Mouse (Mus musculus) MEL (cell line): ENCODE measurements around the gene Hoxa4. TPM values are rescaled to one million over a fixed set of nuclear protein-coding genes. Genes with fewer than 3 reads are reported as not detected.

Source experiments
- DNase-seq: peaks from one replicate; pipeline ENCODE4 v3.0.0; 2011; ENCODE audit warnings: low read depth, low spot score
- H3K27ac ChIP-seq: 2 replicates; pipeline ENCODE4 v1.5.1; 2012; ENCODE audit warnings: low read depth, mild to moderate bottlenecking, control low read depth, low read length, moderate library complexity; ENCODE audit not compliant: control insufficient read depth
- H3K27me3 ChIP-seq, 2 experiments: fragments of 150-350 bp in 1 of 2; sonication (generic) in 1 of 2; 2 replicates each; pipeline ENCODE4 v1.6.1; 2012; ENCODE audit warnings: low read length in 2 of 2, mild to moderate bottlenecking in 2 of 2, improper control_type of control experiment in 1 of 2, moderate library complexity in 1 of 2; ENCODE audit not compliant: insufficient read depth in 2 of 2, control insufficient read depth in 1 of 2
- H3K36me3 ChIP-seq, 2 experiments: 2 replicates each; pipeline ENCODE4 v1.6.1; 2012 to 2014; ENCODE audit warnings: low read length in 2 of 2, improper control_type of control experiment in 1 of 2, inconsistent platforms in 1 of 2, mild to moderate bottlenecking in 1 of 2; ENCODE audit not compliant: insufficient read depth in 2 of 2, control insufficient read depth in 1 of 2
- H3K4me1 ChIP-seq, 2 experiments: fragments of 150-350 bp in 1 of 2; sonication (generic) in 1 of 2; 2 replicates each; pipeline ENCODE4 v1.6.1; 2012; ENCODE audit warnings: low read length in 2 of 2, improper control_type of control experiment in 1 of 2, mild to moderate bottlenecking in 1 of 2; ENCODE audit not compliant: insufficient read depth in 2 of 2, control insufficient read depth in 1 of 2
- H3K4me3 ChIP-seq, 2 experiments: fragments of 150-350 bp in 1 of 2; sonication (generic) in 1 of 2; 2 replicates each; pipeline ENCODE4 v1.5.1; 2012; ENCODE audit warnings: low read depth in 2 of 2, low read length in 2 of 2, mild to moderate bottlenecking in 2 of 2, moderate library complexity in 2 of 2, control low read depth in 1 of 2, improper control_type of control experiment in 1 of 2; ENCODE audit not compliant: control insufficient read depth in 1 of 2, insufficient read depth in 1 of 2
- H3K79me2 ChIP-seq: 2 replicates; pipeline ENCODE4 v1.6.1; 2012; ENCODE audit warnings: mild to moderate bottlenecking, low read length, moderate library complexity; ENCODE audit not compliant: control insufficient read depth, poor library complexity, insufficient read depth
- H3K9ac ChIP-seq: 2 replicates; pipeline ENCODE4 v1.6.1; 2012; ENCODE audit warnings: low read depth, mild to moderate bottlenecking, control low read depth, low read length, moderate library complexity; ENCODE audit not compliant: control insufficient read depth, poor library complexity, severe bottlenecking
- H3K9me3 ChIP-seq: fragments of 150-350 bp; sonication (generic); replicated peaks from 2 replicates; pipeline ENCODE4 v1.6.1; 2012; ENCODE audit warnings: mild to moderate bottlenecking, low read length, improper control_type of control experiment, moderate library complexity; ENCODE audit not compliant: insufficient read depth
- ETS1 ChIP-seq: IDR thresholded peaks from 2 replicates; pipeline ENCODE4 v1.6.1; 2012; ENCODE audit warnings: low read depth, mild to moderate bottlenecking, inconsistent platforms, low read length, improper control_type of control experiment, moderate library complexity
- GABPA ChIP-seq: IDR thresholded peaks from 2 replicates; pipeline ENCODE4 v1.6.1; 2012; ENCODE audit warnings: low read depth, mild to moderate bottlenecking, inconsistent platforms, low read length, improper control_type of control experiment, moderate library complexity
- GATA1 ChIP-seq: IDR thresholded peaks from 2 replicates; pipeline ENCODE4 v1.6.1; 2011; ENCODE audit warnings: low read depth, low read length, improper control_type of control experiment
- HCFC1 ChIP-seq: IDR thresholded peaks from 2 replicates; pipeline ENCODE4 v1.6.1; 2012; ENCODE audit warnings: low read depth, mild to moderate bottlenecking, inconsistent platforms, low read length, improper control_type of control experiment, moderate library complexity
- KAT2A ChIP-seq: conservative IDR thresholded peaks from 2 replicates; pipeline ENCODE4 v1.6.1; 2012; ENCODE audit warnings: low read depth, low read length, improper control_type of control experiment, inconsistent platforms
- MAZ ChIP-seq: IDR thresholded peaks from 2 replicates; pipeline ENCODE4 v1.6.1; 2012; ENCODE audit warnings: low read depth, mild to moderate bottlenecking, inconsistent platforms, low read length, improper control_type of control experiment
- MXI1 ChIP-seq: IDR thresholded peaks from 2 replicates; pipeline ENCODE4 v1.6.1; 2011; ENCODE audit warnings: mild to moderate bottlenecking, low read depth, low read length, improper control_type of control experiment
- MYC ChIP-seq: IDR thresholded peaks from 2 replicates; pipeline ENCODE4 v1.6.1; 2011; ENCODE audit warnings: low read depth, mild to moderate bottlenecking, low read length, improper control_type of control experiment, moderate library complexity
- NELFE ChIP-seq: IDR thresholded peaks from 2 replicates; pipeline ENCODE4 v1.6.1; 2011; ENCODE audit warnings: low read depth, low read length, improper control_type of control experiment
- POLR2AphosphoS2 ChIP-seq: IDR thresholded peaks from 2 replicates; pipeline ENCODE4 v1.6.1; 2011; ENCODE audit warnings: low read length, improper control_type of control experiment
- RCOR1 ChIP-seq: IDR thresholded peaks from 2 replicates; pipeline ENCODE4 v1.6.1; 2012; ENCODE audit warnings: low read depth, mild to moderate bottlenecking, inconsistent platforms, low read length, improper control_type of control experiment
- TAL1 ChIP-seq: IDR thresholded peaks from 2 replicates; pipeline ENCODE4 v1.6.1; 2012; ENCODE audit warnings: mild to moderate bottlenecking, inconsistent platforms, low read length, moderate library complexity, mixed read lengths
- TCF12 ChIP-seq: IDR thresholded peaks from 2 replicates; pipeline ENCODE4 v1.6.1; 2014; ENCODE audit warnings: low read depth, mild to moderate bottlenecking, inconsistent platforms, low read length, improper control_type of control experiment, moderate library complexity
- USF2 ChIP-seq, 2 experiments: IDR thresholded peaks; 2 replicates each; pipeline ENCODE4 v1.6.1; 2011 to 2012; ENCODE audit warnings: improper control_type of control experiment in 2 of 2, low read length in 2 of 2, borderline replicate concordance in 1 of 2, inconsistent platforms in 1 of 2, low read depth in 1 of 2, mild to moderate bottlenecking in 1 of 2; ENCODE audit not compliant: insufficient read depth in 1 of 2
- ZKSCAN1 ChIP-seq: IDR thresholded peaks from 2 replicates; pipeline ENCODE4 v1.6.1; 2012; ENCODE audit warnings: low read depth, mild to moderate bottlenecking, inconsistent platforms, low read length, improper control_type of control experiment, moderate library complexity
- ZNF384 ChIP-seq: IDR thresholded peaks from 2 replicates; pipeline ENCODE4 v1.6.1; 2012; ENCODE audit warnings: low read depth, mild to moderate bottlenecking, inconsistent platforms, low read length, improper control_type of control experiment
- polyA plus RNA-seq, 2 experiments: library from polyadenylated mRNA; stranded (reverse) in 1 of 2; unstranded in 1 of 2; fragments of >175 nt in 1 of 2; fragments of >200 nt in 1 of 2; gene quantifications; 2 replicates each; pipeline versions ENCODE4 v1.2.1 to v1.2.4; 2012; ENCODE audit warnings: low replicate concordance in 2 of 2, low read depth in 1 of 2; ENCODE audit not compliant: insufficient read length in 2 of 2, insufficient read depth in 1 of 2, missing spikeins in 1 of 2
- total RNA-seq: library from RNA; depleted of rRNA; stranded (reverse); fragments of 300-350 nt; gene quantifications from 2 replicates; pipeline ENCODE4 v1.2.3, GENCODE M21; 2012

The Hoxa4 gene
- total and polyA plus RNA-seq, 3 experiments: not detected

GRCm38 (mm10) chr6:52234428-52235140 lies 43.0 kb upstream of the Hoxa4 start:
- H3K36me3 ChIP-seq: no peaks in the 10 kb centered on the region

GRCm38 (mm10) chr6:52233546-52234427 lies 42.2 kb upstream of the Hoxa4 start:
- no peaks in the 10 kb centered on the region for H3K36me3 ChIP-seq
- H3K79me2 ChIP-seq: no peaks in the 10 kb centered on the region
- H3K9me3 ChIP-seq: no peaks in the 10 kb centered on the region
- H3K4me3 ChIP-seq: no peak overlapping the region
- no peaks in the 10 kb centered on the region for H3K27me3 ChIP-seq
- DNase-seq: no peak
- H3K9ac ChIP-seq: no peak overlapping the region
- TF ChIP-seq POLR2AphosphoS2 (no peak), TCF12 (no peak), ZNF384 (no peak), ZKSCAN1 (no peak), MYC (no peak), MXI1 (no peak), NELFE (no peak), TAL1 (no peak)
- H3K4me1 ChIP-seq: no peaks in the 10 kb centered on the region
- no peak overlapping the region for H3K27ac ChIP-seq

More at GRCm38 (mm10) chr6:52234428-52235140, 43.0 kb upstream of the Hoxa4 start:
- no peak for DNase-seq
- TF ChIP-seq USF2 (IDR thresholded peaks at IDR 0.05; ENCODE audit: borderline replicate concordance in 1 of 2, insufficient read depth in 1 of 2, low read depth in 1 of 2, low read length in 2 of 2) (no peak), GABPA (no peak)
- no peaks in the 10 kb centered on the region for H3K9me3 ChIP-seq
- H3K9ac ChIP-seq: no peak overlapping the region
- no peak overlapping the region for H3K4me3 ChIP-seq
- no peak overlapping the region for H3K27ac ChIP-seq
- H3K27me3 ChIP-seq: no peaks in the 10 kb centered on the region
- H3K4me1 ChIP-seq: no peaks in the 10 kb centered on the region
- H3K79me2 ChIP-seq: no peaks in the 10 kb centered on the region

GRCm38 (mm10) chr6:52232984-52233545 lies 41.5 kb upstream of the Hoxa4 start:
- TF ChIP-seq KAT2A (no peak), ETS1 (no peak), HCFC1 (no peak), RCOR1 (no peak), TCF12 (no peak), MAZ (no peak), NELFE (no peak), MXI1 (no peak), GATA1 (no peak), POLR2AphosphoS2 (no peak)
- H3K4me1 ChIP-seq: no peaks in the 10 kb centered on the region

More at GRCm38 (mm10) chr6:52232984-52233545, 41.5 kb upstream of the Hoxa4 start:
- Histone ChIP-seq H3K9ac (no peak overlapping the region), H3K27ac (no peak overlapping the region), H3K4me3 (no peak overlapping the region), H3K9me3 (no peaks in the 10 kb centered on the region), H3K36me3 (no peaks in the 10 kb centered on the region), H3K79me2 (no peaks in the 10 kb centered on the region), H3K27me3 (no peaks in the 10 kb centered on the region)
- DNase-seq: no peak
